ENCODE assay signal across 15 mouse cellular contexts in the genomic region with DNA sequence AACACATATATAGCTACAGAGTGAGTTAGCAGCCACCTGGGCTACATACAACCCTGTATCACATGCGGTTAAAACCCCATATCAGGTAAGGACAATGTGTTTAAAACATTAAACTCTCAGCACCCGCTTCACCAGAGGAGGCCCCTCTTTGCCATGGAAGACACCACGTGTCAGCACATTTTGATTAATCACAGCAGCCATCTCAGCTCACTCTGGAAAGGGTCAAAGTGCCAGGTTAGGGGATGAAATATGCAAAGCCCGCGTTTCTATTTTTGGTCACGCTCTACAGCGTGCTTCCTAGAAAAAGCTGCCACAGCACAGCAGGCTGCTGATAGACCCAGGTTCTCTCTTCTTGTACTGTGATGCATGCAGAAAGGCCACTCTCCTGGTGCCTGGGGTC.
A peak's percentile ranks its signal among the peaks of the same experiment; 100 is the strongest.
DNase-seq lines count a peak whose midpoint lies in the region; ATAC-seq lines count a peak whose summit lies in the region.
"Had no signal": no experiment of that assay in that cellular context is flagged by ENCODE, and none has a peak within 500 bp of the region (broad histone marks: within the 10 kb centered on the region; RNA-seq: fewer than 3 reads in every experiment).

No protein-coding gene starts in this region.

- no peak overlapping the region for H3K4me3 ChIP-seq in midbrain, embryonic 16.5 days (ENCODE audit: low read depth, low read length)
- no peak overlapping the region for H3K4me3 ChIP-seq in midbrain, embryonic 10.5 days
- H3K4me3 ChIP-seq in kidney, embryonic 16.5 days (ENCODE audit: low read length), result no peak overlapping the region
- H3K4me3 ChIP-seq: embryonic facial prominence, embryonic 13.5 days; forebrain, embryonic 15.5 days; limb, embryonic 12.5 days had no signal

- no peak overlapping the region for H3K27ac ChIP-seq in midbrain, embryonic 16.5 days (ENCODE audit: low read length)
- H3K27ac ChIP-seq in midbrain, embryonic 10.5 days (replicated peaks), result no peak overlapping the region
- 0 out of 2 replicates have a peak overlapping the region, but pooled peaks have one; percentile 20 for H3K27ac ChIP-seq in kidney, embryonic 16.5 days (ENCODE audit: low read length)
- H3K27ac ChIP-seq: embryonic facial prominence, embryonic 13.5 days; forebrain, embryonic 15.5 days; limb, embryonic 12.5 days had no signal

- H3K27me3 ChIP-seq in midbrain, embryonic 16.5 days (ENCODE audit: control insufficient read depth, insufficient read depth, low read depth, low read length), result no peaks in the 10 kb centered on the region
- no peaks in the 10 kb centered on the region for H3K27me3 ChIP-seq in midbrain, embryonic 10.5 days (ENCODE audit: low read depth, poor library complexity, severe bottlenecking)
- H3K27me3 ChIP-seq in kidney, embryonic 16.5 days (ENCODE audit: insufficient read depth, low read length), result no peaks in the 10 kb centered on the region
- H3K27me3 ChIP-seq: embryonic facial prominence, embryonic 13.5 days; forebrain, embryonic 15.5 days had no signal

- ATAC-seq in midbrain, embryonic 16.5 days, result 0 out of 2 replicates have a peak, but pooled peaks have one; percentile 25
- ATAC-seq in kidney, embryonic 16.5 days (ENCODE audit: low FRiP score, low TSS enrichment), result peak; percentile 29; the same call in 1 of the 2 replicates
- ATAC-seq: forebrain, embryonic 15.5 days; liver, postnatal 0 days had no signal

- no peak overlapping the region for H3K9ac ChIP-seq in midbrain, embryonic 16.5 days (ENCODE audit: low read depth, low read length)
- H3K9ac ChIP-seq in kidney, embryonic 16.5 days (replicated peaks; ENCODE audit: low read length), result no peak overlapping the region
- H3K9ac ChIP-seq: embryonic facial prominence, embryonic 13.5 days; forebrain, embryonic 15.5 days; limb, embryonic 12.5 days; liver, postnatal 0 days had no signal

- 61% methylated on average over 7 of the region's 7 CpGs for whole genome bisulfite sequencing in midbrain, embryonic 16.5 days
- WGBS in midbrain, embryonic 10.5 days, result 78% methylated on average over 7 of the region's 7 CpGs
- 62% methylated on average over 7 of the region's 7 CpGs for WGBS in kidney, embryonic 16.5 days

- H3K36me3 ChIP-seq in midbrain, embryonic 16.5 days (ENCODE audit: control insufficient read depth, insufficient read depth, low read length), result no peaks in the 10 kb centered on the region
- H3K36me3 ChIP-seq in midbrain, embryonic 10.5 days, result no peaks in the 10 kb centered on the region
- H3K36me3 ChIP-seq in kidney, embryonic 16.5 days (ENCODE audit: insufficient read depth, low read length), result no peaks in the 10 kb centered on the region
- H3K36me3 ChIP-seq: embryonic facial prominence, embryonic 13.5 days; forebrain, embryonic 15.5 days; limb, embryonic 12.5 days had no signal

- H3K4me2 ChIP-seq in midbrain, embryonic 16.5 days (ENCODE audit: low read length), result no peak overlapping the region
- no peak overlapping the region for H3K4me2 ChIP-seq in kidney, embryonic 16.5 days (replicated peaks; ENCODE audit: low read depth, low read length)
- H3K4me2 ChIP-seq: embryonic facial prominence, embryonic 13.5 days; forebrain, embryonic 15.5 days; limb, embryonic 12.5 days had no signal

- H3K9me3 ChIP-seq in midbrain, embryonic 16.5 days (replicated peaks; ENCODE audit: control insufficient read depth, low read length, poor library complexity, severe bottlenecking), result no peaks in the 10 kb centered on the region
- H3K9me3 ChIP-seq in midbrain, embryonic 10.5 days (replicated peaks), result no peaks in the 10 kb centered on the region
- no peaks in the 10 kb centered on the region for H3K9me3 ChIP-seq in kidney, embryonic 16.5 days (ENCODE audit: low read length)
- H3K9me3 ChIP-seq: embryonic facial prominence, embryonic 13.5 days; forebrain, embryonic 15.5 days; limb, embryonic 12.5 days had no signal

- DNase-seq in heart, adult 11 months, result peak; percentile 70
- DNase-seq in heart, postnatal 25 days (ENCODE audit: low spot score), result no peak
- DNase-seq in midbrain, embryonic 10.5 days (ENCODE audit: low spot score), result no peak
- DNase-seq in thymus, postnatal 36 days, result peak; percentile 41 to 45
- no peak for DNase-seq in layer of hippocampus, adult 9-11 months
- no peak for DNase-seq in layer of hippocampus, adult 9-10 months (ENCODE audit: low spot score)
- DNase-seq: cerebellum, adult 8-10 months; layer of hippocampus, postnatal 36 days; liver, postnatal 0 days; right cerebral cortex, postnatal 14 days had no signal

- intact Hi-C loops in heart, postnatal 25 days (cut with DNase I), result no loop called here

- peaks cover 6% of the 10 kb centered on the region; the same call in 1 of the 2 replicates for H3K4me1 ChIP-seq in midbrain, embryonic 16.5 days (ENCODE audit: control insufficient read depth, insufficient read depth, low read length)
- peaks cover 23% of the 10 kb centered on the region for H3K4me1 ChIP-seq in midbrain, embryonic 10.5 days
- peaks cover 33% of the 10 kb centered on the region for H3K4me1 ChIP-seq in kidney, embryonic 16.5 days (ENCODE audit: insufficient read depth, low read length)
- H3K4me1 ChIP-seq: forebrain, embryonic 15.5 days had no signal

Comparison
In these comparisons a context has a peak if more than half of its experiments do, and no peak if none do; other contexts are left out.
1. DNase-seq: peak in heart, adult 11 months (single experiment) and thymus, postnatal 36 days (2 of 2); none in heart, postnatal 25 days (single experiment), midbrain, embryonic 10.5 days (single experiment), layer of hippocampus, adult 9-11 months (single experiment) and layer of hippocampus, adult 9-10 months (single experiment).